Mouse (Mus musculus) midbrain, embryonic 11.5 days (tissue): ENCODE measurements around the gene Tcp11l1. TPM values are rescaled to one million over a fixed set of nuclear protein-coding genes. Genes with fewer than 3 reads are reported as not detected.

Experiments
- ATAC-seq: fragments of 200-750 bp; cut with Nextera tagmentation; 2 replicates; pipeline ENCODE4 v1.8.0; 2017; ENCODE audit warnings: moderate TSS enrichment, moderate library complexity; ENCODE audit not compliant: low FRiP score
- DNase-seq: peaks from one replicate; pipeline ENCODE4 v3.0.0; 2015; ENCODE audit warnings: low spot score; ENCODE audit errors: missing footprints
- H3K27ac ChIP-seq: fragments of 300-500 bp; sonication (generic); 2 replicates; pipeline ENCODE4 v1.5.1; 2014; ENCODE audit warnings: low read depth, low read length
- H3K27me3 ChIP-seq: fragments of 300-500 bp; sonication (generic); 2 replicates; pipeline ENCODE4 v1.6.1; 2014; ENCODE audit warnings: mild to moderate bottlenecking, low read length, moderate library complexity, mixed read lengths; ENCODE audit not compliant: control insufficient read depth, insufficient read depth
- H3K36me3 ChIP-seq: fragments of 300-500 bp; sonication (generic); 2 replicates; pipeline ENCODE4 v1.6.1; 2014; ENCODE audit warnings: mild to moderate bottlenecking, low read length, moderate library complexity, mixed read lengths; ENCODE audit not compliant: control insufficient read depth, insufficient read depth
- H3K4me1 ChIP-seq: fragments of 300-500 bp; sonication (generic); 2 replicates; pipeline ENCODE4 v1.6.1; 2014; ENCODE audit warnings: low read length; ENCODE audit not compliant: control insufficient read depth, insufficient read depth
- H3K4me2 ChIP-seq: fragments of 300-500 bp; sonication (generic); 2 replicates; pipeline ENCODE4 v1.6.1; 2014; ENCODE audit warnings: mild to moderate bottlenecking, moderate library complexity
- H3K4me3 ChIP-seq: fragments of 300-500 bp; sonication (generic); 2 replicates; pipeline ENCODE4 v1.5.1; 2014; ENCODE audit warnings: low read depth, low read length
- H3K9ac ChIP-seq: fragments of 300-500 bp; sonication (generic); 2 replicates; pipeline ENCODE4 v1.6.1; 2014; ENCODE audit warnings: low read length
- H3K9me3 ChIP-seq: fragments of 300-500 bp; sonication (generic); 2 replicates; pipeline ENCODE4 v1.6.1; 2016; ENCODE audit warnings: low read length; ENCODE audit not compliant: control insufficient read depth
- WGBS: fragments of 180-500 bp; shearing (Covaris S2); extraction: QIAGEN DNeasy Blood & Tissue Kit; methylation state at CpG from one replicate; pipeline ENCODE4 v1.1.7; 2014; 5-methylcytosine and 5-hydroxymethylcytosine counted together
- polyA plus RNA-seq: library from polyadenylated mRNA; unstranded; fragments of >200 nt; fragmentation: Nextera tagmentation; extraction: Ambion mirVana; gene quantifications from 2 replicates; pipeline ENCODE4 v1.2.1, GENCODE M21; 2014

Gene Tcp11l1
- polyA plus RNA-seq, 1 experiment from 2014 or later = 58.4 TPM

GRCm38 (mm10) chr2:104669122-104669804, 42.7 kb downstream of the Tcp11l1 start:
- H3K9me3 ChIP-seq = no peaks in the 10 kb centered on the region
- no peaks in the 10 kb centered on the region for H3K4me1 ChIP-seq
- 85% methylated on average over 6 of the region's 6 CpGs for WGBS
- no peak overlapping the region for H3K27ac ChIP-seq
- DNase-seq = no peak
- H3K4me2 ChIP-seq = no peak overlapping the region
- peaks cover 3% of the 10 kb centered on the region; the same call in 1 of the 2 replicates for H3K36me3 ChIP-seq
- no peak for ATAC-seq
- no peak overlapping the region for H3K4me3 ChIP-seq
- H3K27me3 ChIP-seq = no peaks in the 10 kb centered on the region
- H3K9ac ChIP-seq = no peak overlapping the region

- WGBS = 92% methylated on average over 8 of the region's 8 CpGs
- no peak for ATAC-seq
These were observed 48.4 kb downstream of the Tcp11l1 start for GRCm38 (mm10) chr2:104663372-104664100.

GRCm38 (mm10) chr2:104658659-104659058, 53.3 kb downstream of the Tcp11l1 start:
- Histone ChIP-seq H3K4me2 (no peak overlapping the region), H3K27ac (no peak overlapping the region), H3K4me3 (no peak overlapping the region), H3K9me3 (no peaks in the 10 kb centered on the region), H3K4me1 (no peaks in the 10 kb centered on the region), H3K27me3 (no peaks in the 10 kb centered on the region), H3K36me3 (peaks cover 11% of the 10 kb centered on the region; the same call in 1 of the 2 replicates), H3K9ac (no peak overlapping the region)
- 90% methylated on average over 1 of the region's 1 CpGs for WGBS
- ATAC-seq (no peak), DNase-seq (no peak)

More at GRCm38 (mm10) chr2:104663372-104664100, 48.4 kb downstream of the Tcp11l1 start:
- Histone ChIP-seq H3K27ac (no peak overlapping the region), H3K9ac (no peak overlapping the region), H3K4me3 (no peak overlapping the region), H3K36me3 (peaks cover 5% of the 10 kb centered on the region), H3K9me3 (no peaks in the 10 kb centered on the region), H3K4me1 (no peaks in the 10 kb centered on the region), H3K4me2 (no peak overlapping the region), H3K27me3 (no peaks in the 10 kb centered on the region)
- DNase-seq = no peak

GRCm38 (mm10) chr2:104615985-104616711, 95.8 kb downstream of the Tcp11l1 start:
- Histone ChIP-seq H3K36me3 (no peaks in the 10 kb centered on the region), H3K27me3 (no peaks in the 10 kb centered on the region), H3K27ac (no peak overlapping the region), H3K9ac (no peak overlapping the region), H3K9me3 (no peaks in the 10 kb centered on the region), H3K4me1 (no peaks in the 10 kb centered on the region), H3K4me3 (no peak overlapping the region), H3K4me2 (no peak overlapping the region)
- DNase-seq (no peak), ATAC-seq (no peak)
- WGBS = 95% methylated on average over 4 of the region's 4 CpGs

GRCm38 (mm10) chr2:104614786-104615185, 97.2 kb downstream of the Tcp11l1 start:
- H3K9me3 ChIP-seq = no peaks in the 10 kb centered on the region
- H3K27ac ChIP-seq = no peak overlapping the region
- DNase-seq (no peak), ATAC-seq (no peak)
- no peak overlapping the region for H3K4me3 ChIP-seq
- H3K36me3 ChIP-seq = no peaks in the 10 kb centered on the region
- no peak overlapping the region for H3K4me2 ChIP-seq
- H3K4me1 ChIP-seq = no peaks in the 10 kb centered on the region
- H3K9ac ChIP-seq = no peak overlapping the region
- H3K27me3 ChIP-seq = no peaks in the 10 kb centered on the region
- WGBS = 94% methylated on average over 3 of the region's 3 CpGs

Other genes starting within 250 kb of the Tcp11l1 start
- gene Hipk3, start 217.7 kb downstream of the Tcp11l1 start, polyA plus RNA-seq = 10.7 and 11.3 TPM in 2 replicates
- 94.8 and 106 TPM in 2 replicates for gene Cstf3, start 121.6 kb downstream of the Tcp11l1 start, polyA plus RNA-seq
- gene Pin1rt1, start 4.2 kb upstream of the Tcp11l1 start, polyA plus RNA-seq = not detected in 2 replicates
- gene Depdc7, start 30.7 kb upstream of the Tcp11l1 start, polyA plus RNA-seq = 4.0 and 5.5 TPM in 2 replicates
- gene Qser1, start 104.6 kb upstream of the Tcp11l1 start, polyA plus RNA-seq = 15.2 and 18.1 TPM in 2 replicates
- gene Prrg4, start 137.7 kb upstream of the Tcp11l1 start, polyA plus RNA-seq = 0.22 and 0.37 TPM in 2 replicates
- 6.2 and 10.3 TPM in 2 replicates for gene Ccdc73, start 155.6 kb upstream of the Tcp11l1 start, polyA plus RNA-seq